Mouse (Mus musculus) small intestine, adult 2 months (tissue): ENCODE results near the gene C2cd6. TPM values are rescaled to one million over a fixed set of nuclear protein-coding genes. Genes with fewer than 3 reads are reported as not detected.

Experiments used
- H3K27ac ChIP-seq: fragments of 200-500 bp; 2 replicates; pipeline ENCODE4 v1.5.1; 2012; ENCODE audit warnings: low read depth, low read length, control low read depth, inconsistent platforms; ENCODE audit not compliant: insufficient read depth
- H3K27me3 ChIP-seq: fragments of 200-500 bp; 2 replicates; pipeline ENCODE4 v1.6.1; 2012; ENCODE audit warnings: mild to moderate bottlenecking, moderate library complexity, low read length, inconsistent platforms; ENCODE audit not compliant: control insufficient read depth, insufficient read depth
- H3K36me3 ChIP-seq: fragments of 200-500 bp; 2 replicates; pipeline ENCODE4 v1.6.1; 2012; ENCODE audit warnings: mild to moderate bottlenecking, low read length, control low read depth, inconsistent platforms; ENCODE audit not compliant: control insufficient read depth, insufficient read depth
- H3K4me1 ChIP-seq: fragments of 200-500 bp; 2 replicates; pipeline ENCODE4 v1.6.1; 2012; ENCODE audit warnings: low read length, inconsistent platforms, mixed read lengths; ENCODE audit not compliant: control insufficient read depth, insufficient read depth, insufficient read length
- H3K4me3 ChIP-seq: fragments of 200-500 bp; 2 replicates; pipeline ENCODE4 v1.5.1; 2012; ENCODE audit warnings: low read depth, mild to moderate bottlenecking, control low read depth, inconsistent platforms, low read length, moderate library complexity
- CTCF ChIP-seq: fragments of 200-500 bp; IDR thresholded peaks from 2 replicates; pipeline ENCODE4 v1.5.1; 2012; ENCODE audit warnings: low read depth, mild to moderate bottlenecking, control low read depth, inconsistent platforms, low read length, moderate library complexity, mixed read lengths; ENCODE audit not compliant: insufficient replicate concordance, insufficient read length; ENCODE audit errors: extremely low read depth
- POLR2A ChIP-seq: fragments of 200-500 bp; IDR thresholded peaks from 2 replicates; pipeline ENCODE4 v1.6.1; 2012; ENCODE audit warnings: low read depth, mild to moderate bottlenecking, control low read depth, inconsistent platforms, low read length, moderate library complexity
- WGBS: fragments of 180-500 bp; shearing (Covaris S2); methylation state at CpG from one replicate; pipeline ENCODE4 v1.1.7; 2018; 5-methylcytosine and 5-hydroxymethylcytosine counted together
- polyA plus RNA-seq: library from polyadenylated mRNA; depleted of rRNA; stranded (reverse); fragments of >200 nt; gene quantifications from 2 replicates; pipeline ENCODE4 v1.2.3, GENCODE M21; 2012; rRNA removed

C2cd6 gene
- polyA plus RNA-seq, 1 experiment: not detected

DNA sequence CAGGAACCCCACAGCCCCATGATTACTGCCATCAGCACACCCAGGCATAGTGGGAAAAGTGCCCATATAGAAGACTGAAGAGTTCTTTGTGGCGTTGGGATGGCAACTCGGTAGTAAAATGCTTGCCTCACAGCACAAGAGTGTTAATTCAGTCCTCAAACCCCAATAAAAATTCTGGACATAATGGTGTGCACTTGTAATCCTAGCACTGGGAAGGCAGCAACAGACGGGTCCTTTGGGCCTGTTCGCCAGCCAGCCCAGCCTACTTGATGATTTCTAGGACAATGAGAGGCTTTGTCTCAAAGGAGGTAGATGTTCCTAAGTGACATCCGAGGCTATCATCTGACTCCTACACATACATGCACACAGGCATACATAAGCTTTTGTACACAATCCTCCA, 57.0 kb downstream of the C2cd6 start:
- Histone ChIP-seq H3K27ac (no peak overlapping the region), H3K4me1 (no peaks in the 10 kb centered on the region), H3K27me3 (no peaks in the 10 kb centered on the region), H3K36me3 (no peaks in the 10 kb centered on the region), H3K4me3 (no peak overlapping the region)
- WGBS: 92% methylated on average over 5 of the region's 5 CpGs
- TF ChIP-seq CTCF (no peak), POLR2A (no peak)

DNA sequence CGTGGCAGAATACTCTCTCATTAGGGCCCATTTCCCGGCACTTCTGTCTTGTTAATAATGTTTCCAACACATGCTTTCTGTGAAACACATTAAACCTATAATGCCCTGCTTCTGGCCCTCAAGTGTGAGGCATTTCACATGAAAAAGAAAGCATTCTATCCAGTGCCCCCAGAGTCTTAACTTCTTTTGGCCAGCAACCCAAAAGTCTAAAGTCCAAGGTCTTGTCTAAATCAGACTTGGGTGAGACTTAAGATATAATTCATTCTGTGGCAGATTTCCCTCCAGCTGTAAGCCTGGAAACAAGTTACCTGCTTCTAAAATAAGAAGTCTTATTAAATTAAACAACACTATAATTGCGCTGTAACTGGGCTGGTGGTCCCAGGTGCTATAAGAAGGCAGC, 73.1 kb downstream of the C2cd6 start:
- peaks cover 4% of the 10 kb centered on the region for H3K4me1 ChIP-seq
- no peak overlapping the region for H3K4me3 ChIP-seq
- TF ChIP-seq POLR2A (no peak), CTCF (no peak)
- H3K36me3 ChIP-seq: no peaks in the 10 kb centered on the region
- no peaks in the 10 kb centered on the region for H3K27me3 ChIP-seq
- H3K27ac ChIP-seq: no peak overlapping the region
- WGBS: 29% methylated on average over 3 of the region's 3 CpGs

DNA sequence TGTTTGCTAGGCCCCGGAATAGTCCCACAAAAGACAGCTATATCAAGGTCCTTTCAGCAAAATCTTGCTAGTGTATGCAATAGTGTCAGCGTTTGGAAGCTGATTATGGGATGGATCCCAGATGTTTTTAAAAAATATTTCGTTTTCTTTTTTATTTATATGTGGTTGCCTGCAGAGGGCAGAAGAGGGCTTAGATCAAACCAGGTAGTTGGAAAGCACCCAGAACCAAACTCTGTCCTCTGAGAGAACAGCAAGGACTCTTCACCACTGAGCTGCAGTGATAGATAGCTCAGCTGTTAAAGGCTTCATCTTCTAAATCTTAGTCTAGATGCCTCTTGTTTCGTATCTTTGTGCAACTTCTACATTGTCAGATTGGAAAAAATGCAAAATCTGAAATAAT, 85.5 kb downstream of the C2cd6 start:
- H3K36me3 ChIP-seq: no peaks in the 10 kb centered on the region
- no peaks in the 10 kb centered on the region for H3K27me3 ChIP-seq
- H3K4me3 ChIP-seq: no peak overlapping the region
- H3K4me1 ChIP-seq: no peaks in the 10 kb centered on the region
- no peak for TF ChIP-seq CTCF
- TF ChIP-seq POLR2A: no peak
- no peak overlapping the region for H3K27ac ChIP-seq
- WGBS: 32% methylated on average over 4 of the region's 4 CpGs

Other genes starting within 250 kb of the C2cd6 start
- 10.2 and 13.0 TPM in 2 replicates for gene Trak2, start 121.5 kb downstream of the C2cd6 start, polyA plus RNA-seq
- 2.6 and 6.2 TPM in 2 replicates for gene Stradb, start 121.4 kb downstream of the C2cd6 start, polyA plus RNA-seq
- 0.47 and 0.51 TPM in 2 replicates for gene Tmem237, start 25.5 kb upstream of the C2cd6 start, polyA plus RNA-seq
- gene Mpp4, start 68.5 kb upstream of the C2cd6 start, polyA plus RNA-seq: 1.4 and 2.9 TPM in 2 replicates
- gene Als2, start 142.3 kb upstream of the C2cd6 start, polyA plus RNA-seq: 4.1 and 9.2 TPM in 2 replicates
- gene Cdk15, start 162.0 kb upstream of the C2cd6 start, polyA plus RNA-seq: not detected in 2 replicates